Mouse (Mus musculus): ENCODE data around the gene Gm11444.

DNA sequence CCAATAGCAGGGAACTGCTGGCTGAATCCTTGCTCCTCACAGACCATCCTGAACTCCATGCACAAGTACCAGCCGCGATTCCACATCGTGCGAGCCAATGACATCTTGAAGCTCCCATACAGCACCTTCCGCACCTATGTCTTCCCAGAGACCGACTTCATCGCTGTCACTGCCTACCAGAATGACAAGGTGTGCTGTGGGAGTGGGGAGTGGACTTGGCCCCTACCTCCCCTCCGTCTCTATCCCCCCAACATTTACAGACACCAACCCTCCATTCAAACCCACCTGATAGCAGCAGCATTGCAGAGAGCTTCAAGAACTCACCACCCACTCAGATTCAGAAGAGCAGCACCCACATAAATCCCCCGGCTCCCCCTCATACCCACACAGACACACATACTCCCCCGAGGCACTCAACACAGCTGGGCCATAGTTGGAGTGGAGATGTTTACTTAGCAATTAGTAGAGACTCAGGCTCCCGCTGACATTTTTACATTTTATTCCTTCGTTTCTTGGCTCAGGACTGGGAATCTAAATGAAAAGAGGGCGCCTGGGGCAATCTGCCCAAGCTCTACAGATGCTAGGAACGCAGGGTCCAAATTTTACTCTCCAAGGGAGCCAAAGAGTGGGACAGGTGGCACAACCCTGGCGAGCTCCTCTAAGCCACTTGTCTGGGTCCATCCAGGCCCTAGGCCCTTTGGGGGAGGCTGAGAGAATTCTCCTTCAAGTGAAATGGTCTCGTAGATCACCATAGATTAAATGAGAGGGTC is 14.2 kb downstream of the Gm11444 start:
- no peak for TF ChIP-seq POLR2A (IDR thresholded peaks at IDR 0.05; ENCODE audit: insufficient read depth, low read depth, low read length)
- TF ChIP-seq CTCF (IDR thresholded peaks at IDR 0.05; ENCODE audit: insufficient read depth, low read depth, low read length) = no peak

All from olfactory bulb, adult 2 months (tissue).